ENCODE assay signal across 9 mouse cellular contexts in the genomic region with DNA sequence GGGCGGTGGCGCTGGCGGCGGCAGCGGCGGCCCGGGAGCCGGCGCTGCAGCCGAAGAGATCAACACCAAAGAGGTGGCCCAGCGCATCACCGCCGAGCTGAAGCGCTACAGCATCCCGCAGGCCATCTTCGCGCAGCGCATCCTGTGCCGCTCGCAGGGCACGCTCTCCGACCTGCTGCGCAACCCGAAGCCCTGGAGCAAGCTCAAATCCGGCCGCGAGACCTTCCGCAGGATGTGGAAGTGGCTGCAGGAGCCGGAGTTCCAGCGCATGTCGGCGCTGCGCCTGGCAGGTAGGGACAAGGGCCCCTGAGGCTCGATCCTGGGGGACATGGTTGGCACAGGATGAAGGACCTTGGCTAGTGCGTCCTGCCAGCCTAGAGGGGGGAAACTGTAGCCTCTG. TPM values are rescaled to one million over a fixed set of nuclear protein-coding genes. Genes with fewer than 3 reads are reported as not detected.
DNase-seq lines count a peak whose midpoint lies in the region; ATAC-seq lines count a peak whose summit lies in the region.
"Had no signal": no experiment of that assay in that cellular context is flagged by ENCODE, and none has a peak within 500 bp of the region (broad histone marks: within the 10 kb centered on the region; RNA-seq: fewer than 3 reads in every experiment).

No protein-coding gene starts in this region.

- WGBS in heart, embryonic 10.5 days = 4% methylated on average over 35 of the region's 35 CpGs
- under 1% methylated on average over 29 of the region's 35 CpGs for WGBS in hindbrain, embryonic 15.5 days
- under 1% methylated on average over 33 of the region's 35 CpGs for WGBS in midbrain, embryonic 12.5 days

- DNase-seq in heart, embryonic 10.5 days (ENCODE audit: low spot score) = no peak
- DNase-seq in heart, postnatal 4 days = no peak
- peak; percentile 16 for DNase-seq in T-cell, adult 2 months (ENCODE audit: low spot score)
- no peak for DNase-seq in thymus, postnatal 25 days
- no peak for DNase-seq in ovary, adult 18-20 months (ENCODE audit: low spot score)
- DNase-seq in thymus, adult 18-20 months = no peak

- H3K4me3 ChIP-seq in heart, embryonic 10.5 days = peak overlapping the region; percentile 61
- peak overlapping the region; percentile 43 for H3K4me3 ChIP-seq in hindbrain, embryonic 15.5 days
- H3K4me3 ChIP-seq in midbrain, embryonic 12.5 days = peak overlapping the region; percentile 46

- peaks cover 35% of the 10 kb centered on the region for H3K4me1 ChIP-seq in heart, embryonic 10.5 days
- peaks cover 31% of the 10 kb centered on the region for H3K4me1 ChIP-seq in hindbrain, embryonic 15.5 days (replicated peaks)
- H3K4me1 ChIP-seq in midbrain, embryonic 12.5 days = peaks cover 30% of the 10 kb centered on the region

- peak overlapping the region; percentile 75 for H3K4me2 ChIP-seq in hindbrain, embryonic 15.5 days
- peak overlapping the region; percentile 53 for H3K4me2 ChIP-seq in midbrain, embryonic 12.5 days (replicated peaks)

- no peaks in the 10 kb centered on the region for H3K9me3 ChIP-seq in heart, embryonic 10.5 days
- no peaks in the 10 kb centered on the region for H3K9me3 ChIP-seq in hindbrain, embryonic 15.5 days
- no peaks in the 10 kb centered on the region for H3K9me3 ChIP-seq in midbrain, embryonic 12.5 days

- no peaks in the 10 kb centered on the region for H3K36me3 ChIP-seq in heart, embryonic 10.5 days
- H3K36me3 ChIP-seq in hindbrain, embryonic 15.5 days = no peaks in the 10 kb centered on the region
- no peaks in the 10 kb centered on the region for H3K36me3 ChIP-seq in midbrain, embryonic 12.5 days

- H3K9ac ChIP-seq in hindbrain, embryonic 15.5 days = no peak overlapping the region
- H3K9ac ChIP-seq in midbrain, embryonic 12.5 days (replicated peaks) = peak overlapping the region; percentile 57

- no peak for ATAC-seq in hindbrain, embryonic 15.5 days (ENCODE audit: low FRiP score, low read depth)
- no peak for ATAC-seq in midbrain, embryonic 12.5 days (ENCODE audit: low FRiP score, low read depth)

- H3K27me3 ChIP-seq in heart, embryonic 10.5 days (ENCODE audit: insufficient read depth, poor library complexity, severe bottlenecking) = peaks cover 100% of the 10 kb centered on the region
- peaks cover 92% of the 10 kb centered on the region for H3K27me3 ChIP-seq in hindbrain, embryonic 15.5 days
- H3K27me3 ChIP-seq in midbrain, embryonic 12.5 days = peaks cover 100% of the 10 kb centered on the region

- H3K27ac ChIP-seq in heart, embryonic 10.5 days = 0 out of 2 replicates have a peak overlapping the region, but pooled peaks have one; percentile 56
- H3K27ac ChIP-seq in hindbrain, embryonic 15.5 days (replicated peaks) = no peak overlapping the region
- peak overlapping the region; percentile 75 for H3K27ac ChIP-seq in midbrain, embryonic 12.5 days (replicated peaks)

RNA-seq across cellular contexts. Expression of a gene that starts 1.3 kb away (rescaled TPM):
- polyA plus RNA-seq in heart, embryonic 10.5 days (2016; fragmentation: Nextera tagmentation; extraction: Ambion mirVana) = 0.44 TPM in 1 of 2 replicates, not detected in the other
- under 1 TPM in 1 of 2 experiments, not detected in 1; 0.05 TPM for total RNA-seq in heart, postnatal 4 days (2021)
- 1.6 and 1.7 TPM in 2 replicates for polyA plus RNA-seq in hindbrain, embryonic 15.5 days (2015; fragmentation: Nextera tagmentation; extraction: Ambion mirVana)
- polyA plus RNA-seq in midbrain, embryonic 12.5 days (2016; fragmentation: Nextera tagmentation; extraction: Ambion mirVana) = 2.8 and 3.2 TPM in 2 replicates
- polyA plus RNA-seq: C2C12 had no signal

RNA-seq across cellular contexts. Expression of a gene that starts 43.0 kb away (rescaled TPM):
- 0.31 and 0.32 TPM in 2 replicates for polyA plus RNA-seq in heart, embryonic 10.5 days (2016; fragmentation: Nextera tagmentation; extraction: Ambion mirVana)
- not detected for total RNA-seq in heart, postnatal 4 days (2021)
- polyA plus RNA-seq in hindbrain, embryonic 15.5 days (2015; fragmentation: Nextera tagmentation; extraction: Ambion mirVana) = 1.2 and 1.5 TPM in 2 replicates
- 0.78 and 0.97 TPM in 2 replicates for polyA plus RNA-seq in midbrain, embryonic 12.5 days (2016; fragmentation: Nextera tagmentation; extraction: Ambion mirVana)
